Mouse (Mus musculus) bone marrow macrophage, adult 2 months (primary cell): Measurements from ENCODE around the gene Klhdc7b. TPM values are rescaled to one million over a fixed set of nuclear protein-coding genes. Genes with fewer than 3 reads are reported as not detected.
A peak's percentile ranks its signal among the peaks of the same experiment; 100 is the strongest.

Source experiments
- H3K27ac ChIP-seq: 2 replicates; pipeline ENCODE4 v1.5.1; 2012; ENCODE audit warnings: low read depth, low read length; ENCODE audit not compliant: insufficient read depth
- H3K4me1 ChIP-seq: 2 replicates; pipeline ENCODE4 v1.6.1; 2012; ENCODE audit warnings: low read length; ENCODE audit not compliant: control insufficient read depth, insufficient read depth
- H3K4me3 ChIP-seq: 2 replicates; pipeline ENCODE4 v1.5.1; 2012; ENCODE audit warnings: mild to moderate bottlenecking, low read length, moderate library complexity; ENCODE audit not compliant: insufficient read depth
- CTCF ChIP-seq: IDR thresholded peaks from 2 replicates; pipeline ENCODE4 v1.5.1; 2012; ENCODE audit warnings: low read depth, mild to moderate bottlenecking, low read length, moderate library complexity
- POLR2A ChIP-seq: IDR thresholded peaks from 2 replicates; pipeline ENCODE4 v1.6.1; 2012; ENCODE audit warnings: mild to moderate bottlenecking, low read depth, low read length, borderline replicate concordance
- polyA plus RNA-seq: library from polyadenylated mRNA; stranded (reverse); fragments of >200 nt; gene quantifications from 2 replicates; pipeline ENCODE4 v1.2.4, GENCODE M21; 2012; ENCODE audit not compliant: missing spikeins, insufficient read depth, insufficient read length

The Klhdc7b gene
- polyA plus RNA-seq, 1 experiment: not detected

DNA sequence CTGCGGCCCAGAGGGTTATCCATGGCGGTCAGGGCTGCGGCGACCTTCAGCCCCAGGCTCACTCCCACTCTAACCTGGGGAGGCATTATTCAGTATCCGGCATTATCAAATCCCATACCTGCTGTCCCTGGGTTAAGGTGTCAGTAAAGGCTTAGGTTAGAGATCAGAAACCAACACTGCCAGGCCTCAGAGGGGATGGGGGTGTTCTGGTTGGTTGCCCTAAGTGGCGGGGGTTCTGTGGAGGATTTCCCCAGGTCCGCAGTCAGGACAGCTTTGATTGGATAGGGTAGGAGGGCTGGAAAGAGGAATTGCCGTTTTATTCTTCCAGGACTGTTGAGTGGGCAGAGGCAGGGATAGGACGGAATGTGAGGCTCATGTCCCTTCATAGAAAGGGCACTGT lies 10.4 kb upstream of the Klhdc7b start:
- Histone ChIP-seq H3K4me3 (peak overlapping the region; percentile 74), H3K4me1 (peaks cover 6% of the 10 kb centered on the region), H3K27ac (no peak overlapping the region)
- no peak for TF ChIP-seq POLR2A
- no peak for TF ChIP-seq CTCF

DNA sequence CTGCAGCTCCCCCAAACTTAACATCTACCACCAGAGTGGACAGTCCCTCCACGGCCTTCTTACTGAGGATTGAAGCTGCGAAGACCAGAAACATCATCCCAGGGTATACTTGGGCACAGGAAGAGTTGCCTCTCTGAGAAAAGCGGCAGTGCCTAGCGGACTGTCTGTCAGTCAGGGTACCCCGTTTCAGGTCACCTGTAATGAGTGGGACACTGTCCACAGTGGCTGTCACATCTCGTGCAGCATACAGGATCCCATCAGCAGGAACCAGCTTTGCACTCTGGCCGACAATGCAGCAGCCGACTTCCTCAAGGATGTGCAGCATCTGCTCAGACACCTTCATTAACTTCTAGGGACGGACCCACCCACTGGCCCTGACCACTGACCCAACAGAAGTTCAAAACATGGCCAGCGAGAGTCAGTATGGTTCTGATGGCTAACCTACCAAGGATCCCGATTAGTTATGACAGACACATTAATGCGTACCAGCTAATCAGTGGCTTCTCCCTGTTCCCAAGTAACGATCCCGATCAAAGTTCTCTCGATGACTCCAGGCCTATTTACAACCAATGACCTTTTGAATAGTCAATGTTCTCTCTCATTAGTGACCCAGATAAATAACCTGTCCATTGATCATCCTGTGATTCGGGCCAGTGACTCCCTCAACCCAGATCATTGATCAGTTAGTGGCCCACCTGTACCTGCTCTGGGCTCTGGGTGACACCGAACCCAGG lies 9.7 kb upstream of the Klhdc7b start:
- Histone ChIP-seq H3K4me3 (no peak overlapping the region), H3K4me1 (peaks cover 6% of the 10 kb centered on the region), H3K27ac (no peak overlapping the region)
- TF ChIP-seq CTCF (no peak), POLR2A (no peak)

DNA sequence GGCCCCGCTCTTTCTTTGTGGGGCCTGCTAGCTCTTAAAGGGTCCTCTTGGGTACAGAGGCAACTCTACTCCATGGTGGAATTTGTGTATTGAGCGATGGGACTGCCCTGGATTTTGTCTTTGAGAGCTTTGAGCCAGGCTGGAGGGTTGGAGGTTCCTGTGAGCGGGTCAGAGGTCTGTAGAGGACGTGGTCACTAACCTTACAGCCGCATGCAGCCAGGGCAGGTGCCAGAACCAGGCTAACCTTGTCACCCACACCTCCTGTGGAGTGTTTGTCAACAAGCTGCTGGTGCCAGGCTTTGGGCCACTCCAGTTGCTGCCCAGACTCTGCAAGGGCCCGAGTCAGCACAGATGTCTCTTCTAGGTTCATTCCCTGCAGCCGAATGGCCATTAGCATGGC lies 8.7 kb upstream of the Klhdc7b start:
- no peak overlapping the region for H3K27ac ChIP-seq
- peaks cover 6% of the 10 kb centered on the region for H3K4me1 ChIP-seq
- H3K4me3 ChIP-seq: no peak overlapping the region
- TF ChIP-seq CTCF: no peak
- TF ChIP-seq POLR2A: no peak

DNA sequence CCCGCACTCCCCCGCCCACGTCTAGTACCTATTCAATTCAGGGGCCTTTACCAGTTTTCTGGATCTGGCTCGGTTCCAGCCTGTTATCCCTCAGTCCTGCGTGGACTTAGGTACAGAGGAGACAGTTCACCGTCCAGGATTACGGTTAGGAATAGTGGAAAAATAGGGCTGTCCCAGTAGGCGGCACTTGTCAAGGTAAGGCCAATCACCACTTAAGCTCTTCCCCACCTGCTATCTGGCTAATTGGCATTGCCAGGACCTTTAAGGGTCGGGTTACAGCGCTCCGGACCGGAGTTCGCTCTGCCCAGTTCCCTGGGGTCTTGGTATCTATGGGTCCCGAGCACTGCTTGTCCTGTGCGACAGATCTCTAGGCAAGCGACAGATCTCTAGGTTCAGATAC lies 7.8 kb upstream of the Klhdc7b start, which contains the start of gene Tymp:
Gene Tymp (minus strand): TSS at position 83 of the 400 bp plus-strand sequence.
- peaks cover 6% of the 10 kb centered on the region for H3K4me1 ChIP-seq
- no peak for TF ChIP-seq CTCF
- TF ChIP-seq POLR2A: no peak
- H3K27ac ChIP-seq: no peak within 1 kb of the TSS
- H3K4me3 ChIP-seq: no peak within 1 kb of the TSS

DNA sequence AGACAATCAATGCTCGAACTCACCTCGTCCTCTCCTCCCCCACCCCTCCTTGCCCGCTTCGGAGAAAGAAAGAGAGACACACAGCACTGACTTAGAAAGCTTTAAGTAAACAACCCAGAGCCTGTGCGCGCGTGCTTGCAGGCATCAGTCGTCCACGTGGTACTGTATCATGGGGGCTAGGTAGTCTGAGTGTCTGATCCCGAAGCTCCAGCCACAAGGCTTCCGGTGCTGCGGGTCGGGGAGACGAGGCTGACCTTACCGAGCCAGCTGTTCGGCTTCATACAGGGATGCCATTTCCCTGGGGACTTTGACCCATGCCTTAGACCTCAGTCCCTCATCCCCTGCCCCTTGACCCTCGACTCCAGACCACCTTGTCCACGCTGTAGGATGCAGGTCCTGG lies 7.4 kb upstream of the Klhdc7b start:
- Histone ChIP-seq H3K4me3 (no peak overlapping the region), H3K27ac (no peak overlapping the region), H3K4me1 (peaks cover 6% of the 10 kb centered on the region)
- TF ChIP-seq CTCF (no peak), POLR2A (no peak)

DNA sequence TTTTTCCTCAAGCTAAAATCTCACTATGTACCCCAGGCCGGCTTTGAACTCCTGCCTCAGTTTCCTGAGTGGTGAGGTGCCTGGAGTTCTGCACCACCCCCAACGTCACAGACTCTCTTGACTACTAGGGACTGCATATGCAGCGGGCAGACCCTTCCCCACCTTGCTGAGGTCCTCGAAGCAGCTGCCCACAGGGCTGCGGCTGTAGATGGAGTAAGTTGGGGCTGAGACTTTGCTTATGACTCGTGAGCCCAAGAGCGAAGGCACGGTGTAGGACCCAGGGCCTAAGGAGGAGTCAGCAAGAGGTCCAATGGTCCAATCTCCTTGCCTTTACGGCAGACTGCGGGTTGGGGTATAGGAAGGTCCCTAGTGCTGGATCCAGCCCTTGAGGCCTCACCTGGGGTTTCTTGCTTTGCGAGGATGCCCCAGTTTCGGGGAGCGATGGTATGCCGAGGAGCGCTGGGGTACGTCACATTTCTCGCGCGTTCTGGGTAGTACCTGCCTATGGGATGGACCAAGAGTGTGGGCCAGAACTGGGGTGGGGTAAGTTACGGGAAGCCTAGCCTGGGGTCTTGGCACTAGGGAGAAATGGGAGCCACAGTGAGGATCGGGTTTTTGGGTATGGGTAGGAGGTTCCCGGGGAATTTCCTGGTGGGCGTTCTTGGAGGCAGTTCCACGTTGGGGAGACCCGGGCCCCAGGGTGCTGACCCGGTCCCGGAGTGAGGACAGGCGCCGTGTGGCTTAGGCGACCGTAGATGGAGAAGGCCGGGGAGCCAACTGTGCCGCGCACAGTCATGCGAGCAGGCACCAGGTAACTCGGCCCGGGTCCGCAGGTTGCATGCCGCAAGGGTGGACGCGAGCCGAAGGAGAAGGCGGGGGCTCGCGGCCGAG lies 6.5 kb upstream of the Klhdc7b start:
- Histone ChIP-seq H3K27ac (no peak overlapping the region), H3K4me3 (peak overlapping the region; percentile 35), H3K4me1 (peaks cover 4% of the 10 kb centered on the region; the same call in 1 of the 2 replicates)
- TF ChIP-seq CTCF (no peak), POLR2A (no peak)

GRCm38 (mm10) chr15:89378831-89379401 lies 5.8 kb upstream of the Klhdc7b start, which contains the start of gene Odf3b:
TSS of gene Odf3b (minus strand) at chr15:89379282.
- TF ChIP-seq POLR2A (no peak), CTCF (no peak)

DNA sequence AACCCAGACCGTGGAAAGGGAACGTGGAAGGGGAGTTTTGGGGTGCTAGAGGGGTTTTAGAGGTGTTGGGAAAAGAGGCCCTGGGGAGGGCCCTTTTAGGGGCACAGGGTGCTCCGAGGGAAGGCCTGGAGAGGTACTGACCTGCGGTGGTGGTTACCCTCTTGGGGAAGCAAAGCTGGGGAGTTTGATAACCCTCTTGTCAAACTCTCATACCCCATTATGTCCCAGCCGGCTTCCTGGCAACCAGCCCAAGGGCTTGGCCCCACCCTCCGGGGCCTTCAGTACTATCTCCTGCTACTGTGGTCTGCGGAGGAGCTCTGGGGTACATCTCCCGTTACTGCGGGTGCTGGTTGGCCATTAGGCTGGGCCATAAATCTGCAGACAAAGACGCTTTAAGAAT lies 5.3 kb upstream of the Klhdc7b start:
- Histone ChIP-seq H3K27ac (no peak overlapping the region), H3K4me3 (no peak overlapping the region), H3K4me1 (no peaks in the 10 kb centered on the region; the same call in 1 of the 2 replicates)
- TF ChIP-seq POLR2A: no peak
- no peak for TF ChIP-seq CTCF

More at GRCm38 (mm10) chr15:89378831-89379401, 5.8 kb upstream of the Klhdc7b start, which contains the start of gene Odf3b:
- Histone ChIP-seq H3K4me1 (peaks cover 4% of the 10 kb centered on the region; the same call in 1 of the 2 replicates), H3K4me3 (peak within 1 kb of the TSS; percentile 35), H3K27ac (no peak within 1 kb of the TSS)

DNA sequence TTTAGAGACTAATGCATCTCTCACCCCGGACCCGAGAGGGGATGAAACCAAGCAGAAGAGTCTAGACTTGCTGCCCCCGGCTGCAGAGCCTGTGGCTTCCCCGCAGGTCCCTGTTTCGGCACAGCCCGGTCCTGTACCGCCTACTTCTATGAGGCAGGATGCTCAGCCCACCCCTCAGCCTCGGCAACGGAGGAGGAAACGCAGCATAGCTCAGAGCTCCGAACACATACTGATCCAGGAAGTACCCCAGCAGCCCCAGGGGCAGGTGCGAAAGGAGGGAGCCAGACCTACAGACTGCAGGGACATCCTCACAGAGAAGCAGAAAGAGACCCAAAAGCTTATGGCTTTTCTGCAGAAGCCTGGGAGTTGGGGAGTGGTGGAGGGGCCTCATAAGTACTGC lies 2.4 kb downstream of the Klhdc7b start:
- H3K4me1 ChIP-seq: no peaks in the 10 kb centered on the region
- no peak overlapping the region for H3K4me3 ChIP-seq
- TF ChIP-seq CTCF: no peak
- no peak for TF ChIP-seq POLR2A
- H3K27ac ChIP-seq: no peak overlapping the region
